Mouse (Mus musculus): ENCODE data around the gene Rab25.
A peak's percentile ranks its signal among the peaks of the same experiment; 100 is the strongest.

Rab25 gene

GRCm38 (mm10) chr3:88566536-88567061 is 18.5 kb upstream of the Rab25 start:
- no peak for DNase-seq

GRCm38 (mm10) chr3:88566116-88566515 is 18.0 kb upstream of the Rab25 start:
- no peak for DNase-seq

- no peak for DNase-seq
Observed at GRCm38 (mm10) chr3:88563966-88564365, 15.9 kb upstream of the Rab25 start.

- no peak for DNase-seq
Observed at GRCm38 (mm10) chr3:88563442-88563841, 15.3 kb upstream of the Rab25 start.

GRCm38 (mm10) chr3:88561989-88562388 is 13.9 kb upstream of the Rab25 start:
- no peak for DNase-seq

DNA sequence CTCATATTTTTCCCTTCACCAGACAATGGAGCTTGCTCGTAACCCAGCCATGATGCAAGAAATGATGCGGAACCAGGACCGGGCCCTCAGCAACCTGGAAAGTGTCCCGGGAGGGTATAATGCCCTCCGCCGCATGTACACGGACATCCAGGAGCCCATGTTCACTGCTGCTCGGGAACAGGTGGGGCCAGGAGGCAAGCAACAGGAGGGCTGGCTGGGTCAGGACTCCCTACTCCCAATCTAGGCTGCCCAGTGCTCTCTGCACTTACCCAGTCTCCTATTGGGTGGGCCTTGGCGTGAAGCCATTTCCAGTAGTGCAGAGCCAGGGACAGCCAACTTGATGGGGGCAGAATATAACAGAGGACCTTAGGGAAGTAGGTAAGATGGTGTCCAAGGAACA is 11.5 kb upstream of the Rab25 start:
- DNase-seq = no peak

GRCm38 (mm10) chr3:88556616-88557015 is 8.5 kb upstream of the Rab25 start:
- DNase-seq = no peak

GRCm38 (mm10) chr3:88555731-88556130 is 7.6 kb upstream of the Rab25 start:
- no peak for DNase-seq

- DNase-seq = no peak
Observed at GRCm38 (mm10) chr3:88555069-88555605, 7.0 kb upstream of the Rab25 start.

DNA sequence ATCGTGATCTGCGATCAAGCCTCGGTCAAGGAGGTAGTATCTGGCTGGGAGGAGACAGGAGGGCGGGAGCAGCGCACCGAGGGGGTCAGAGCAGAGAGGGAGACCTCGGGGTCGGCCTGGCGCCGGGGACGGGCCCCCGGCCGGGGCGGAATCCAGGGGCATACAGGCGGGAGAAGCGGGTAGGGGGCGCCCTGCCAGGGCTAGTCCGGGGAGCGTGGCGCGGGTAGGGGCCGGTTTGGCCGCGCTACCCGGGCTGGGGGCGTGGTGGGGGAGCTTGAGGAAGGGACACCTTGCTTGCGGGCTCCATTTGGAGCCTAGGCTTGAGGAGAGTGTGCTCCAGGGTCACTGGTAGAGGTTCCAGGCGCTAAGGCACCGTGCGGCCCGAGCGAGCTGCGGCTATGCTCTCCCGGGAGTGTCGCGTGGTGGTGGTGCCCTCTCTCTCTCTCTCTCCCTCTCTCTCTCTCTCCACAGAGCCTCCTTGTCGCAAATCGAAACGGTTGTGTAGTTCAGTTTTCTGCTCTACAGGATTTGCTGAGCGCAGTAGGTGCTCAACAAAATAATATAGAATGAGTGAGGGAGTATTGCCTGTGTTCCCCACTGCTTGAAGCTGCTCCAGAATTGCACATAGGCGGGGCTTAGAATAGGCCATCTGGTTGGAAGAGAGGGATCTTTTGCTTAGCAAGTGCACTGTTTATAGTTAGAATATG is 5.9 kb upstream of the Rab25 start:
- DNase-seq = peak; percentile 65

DNA sequence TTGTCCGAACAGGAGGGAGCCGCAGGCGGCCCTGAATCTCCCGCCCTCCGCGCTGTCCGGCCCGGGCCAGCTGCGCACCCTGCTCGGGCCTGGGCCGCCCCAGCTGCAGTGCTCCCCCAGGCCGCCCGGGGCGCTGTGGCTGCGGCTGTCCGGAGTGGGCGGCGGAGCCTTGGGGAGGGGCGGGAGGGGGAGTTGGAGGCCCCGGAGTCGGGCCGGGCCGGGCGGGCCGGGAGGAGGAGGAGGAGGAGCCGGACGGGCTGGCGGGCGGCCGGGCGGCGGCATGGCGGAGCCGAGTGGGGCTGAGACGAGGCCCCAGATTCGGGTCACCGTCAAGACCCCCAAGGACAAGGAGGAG is 5.4 kb upstream of the Rab25 start, which contains the start of gene Ubqln4:
TSS of gene Ubqln4 (plus strand) at position 234 of the 355 bp plus-strand sequence.
- DNase-seq = peak; percentile 90

GRCm38 (mm10) chr3:88552676-88553524 is 4.8 kb upstream of the Rab25 start, which contains the start of gene Lamtor2:
Lamtor2 (minus strand) TSS chr3:88553074.
- peak; percentile 98 for DNase-seq

- no peak for DNase-seq
Observed at GRCm38 (mm10) chr3:88552082-88552645, 4.1 kb upstream of the Rab25 start.

DNA sequence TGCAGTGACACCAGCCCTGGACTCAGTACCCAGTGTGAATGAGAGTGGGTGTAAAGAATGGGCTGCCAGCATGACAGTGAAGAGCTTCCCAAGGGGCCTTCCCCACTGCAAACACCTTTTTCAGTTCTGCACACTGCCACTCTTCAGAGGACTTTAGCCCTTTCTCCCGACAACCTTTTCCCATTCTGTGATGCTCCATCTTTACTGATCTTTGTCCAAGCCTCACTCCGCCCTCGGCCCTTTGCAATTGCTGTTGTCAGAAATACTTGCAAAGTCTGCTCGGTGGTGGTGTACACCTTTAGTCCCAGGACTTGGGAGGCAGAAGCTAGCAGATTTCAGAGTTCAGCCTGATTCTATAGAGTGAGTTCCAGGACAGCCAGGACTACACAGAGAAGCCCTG is 3.5 kb upstream of the Rab25 start:
- DNase-seq = no peak

- no peak for DNase-seq
Observed at GRCm38 (mm10) chr3:88546674-88547418, 1.3 kb downstream of the Rab25 start.

DNA sequence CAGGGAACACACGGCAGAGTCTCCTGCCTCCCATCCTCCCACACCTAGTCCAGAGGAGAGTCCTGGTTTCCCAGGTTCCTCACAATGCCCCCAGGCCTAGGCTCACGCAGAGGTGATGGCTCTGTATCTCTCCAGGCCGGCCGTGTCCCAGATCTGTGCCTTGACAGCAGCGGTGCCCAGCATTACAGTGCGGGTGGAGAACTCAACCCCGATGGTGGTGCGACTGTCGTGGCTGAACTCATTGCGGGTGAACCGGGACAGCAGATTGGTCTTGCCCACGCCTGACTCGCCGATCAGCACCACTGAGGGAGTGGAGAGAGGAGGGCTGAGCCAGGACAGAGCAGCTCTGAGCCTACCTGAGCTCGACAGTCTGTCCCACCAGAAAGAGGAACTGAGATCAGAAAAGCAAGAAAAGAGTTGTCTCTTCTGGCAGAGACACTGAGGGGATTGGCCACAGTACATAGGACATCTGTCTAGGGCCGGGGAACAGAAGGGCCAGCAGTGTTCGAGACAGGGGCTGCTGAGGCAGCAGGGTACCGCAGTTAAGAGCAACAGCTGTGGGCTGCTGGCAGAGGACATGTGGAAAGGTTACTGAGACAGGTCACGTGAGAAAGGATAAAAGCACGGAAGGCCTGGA is 3.0 kb downstream of the Rab25 start:
- no peak for DNase-seq

DNA sequence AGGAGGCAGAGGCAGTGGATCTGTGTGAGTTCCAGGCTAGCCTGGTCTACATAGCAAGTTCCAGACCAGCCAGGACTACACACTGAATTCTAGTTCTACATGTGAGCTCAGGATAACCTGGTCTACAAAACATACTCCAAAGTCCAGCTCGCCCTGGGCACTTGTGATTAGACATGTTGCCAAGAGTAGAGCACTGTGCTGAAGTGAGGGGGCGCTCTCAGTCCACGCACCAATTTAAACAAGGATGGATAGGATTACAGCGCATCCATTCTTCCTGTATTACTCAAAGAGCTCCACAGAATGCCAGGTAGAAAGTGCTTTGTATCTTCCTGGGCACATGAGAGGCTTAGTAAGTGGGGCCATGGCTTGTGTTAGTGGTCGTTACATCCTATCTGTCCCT is 3.6 kb downstream of the Rab25 start:
- DNase-seq = no peak

DNA sequence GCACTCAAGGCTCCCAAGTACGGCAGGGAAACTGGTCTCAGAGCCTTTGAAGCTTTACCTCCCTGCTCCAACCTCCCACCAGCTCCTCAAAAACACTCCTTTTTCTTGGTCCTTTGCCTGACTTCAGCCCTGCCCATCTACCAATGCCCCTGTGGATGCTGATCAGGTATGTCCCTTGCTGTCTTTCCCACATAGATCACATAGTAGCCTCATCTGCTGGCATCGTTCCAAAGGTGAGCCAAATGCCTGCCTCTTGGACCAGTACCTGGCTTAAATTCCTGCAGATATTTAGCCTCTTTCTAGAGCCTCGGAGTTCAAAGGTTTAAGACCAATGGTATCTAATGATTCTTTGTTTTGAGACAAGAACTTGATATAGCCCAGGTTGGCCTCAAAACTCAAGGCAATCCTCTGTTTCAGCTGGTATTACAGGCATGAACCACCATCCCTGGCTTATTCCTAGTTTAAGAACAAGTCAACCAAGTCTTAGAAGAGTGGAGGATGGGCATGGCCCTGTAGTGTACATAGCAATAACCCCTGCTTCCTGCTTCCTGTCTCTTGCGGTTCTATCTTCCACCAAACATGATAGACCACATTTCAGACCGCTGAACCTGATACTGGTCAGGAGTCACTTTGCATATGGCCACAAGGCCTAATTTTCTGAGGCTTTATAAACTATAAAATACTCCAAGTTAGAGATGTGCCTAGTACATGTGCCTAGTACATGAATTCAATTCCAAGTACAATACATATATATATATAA is 4.3 kb downstream of the Rab25 start:
- DNase-seq = no peak

DNA sequence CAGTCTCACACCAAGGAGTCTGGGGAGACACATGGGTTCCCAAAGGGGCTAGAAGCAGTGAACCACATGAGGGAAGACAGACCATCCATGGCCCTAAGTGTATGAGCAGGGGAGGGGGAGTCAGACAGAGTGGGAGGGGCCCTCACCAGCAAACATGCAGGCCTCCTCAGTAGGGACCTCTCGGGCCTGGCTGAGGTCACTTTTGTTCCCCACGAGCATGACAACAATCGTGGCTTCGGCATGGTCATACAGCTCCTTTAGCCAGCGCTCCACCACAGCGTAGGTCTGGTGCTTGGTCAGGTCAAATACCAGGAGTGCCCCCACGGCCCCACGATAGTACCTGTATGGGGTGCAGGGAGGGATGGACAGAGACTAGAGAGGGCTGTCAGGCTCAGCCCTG is 4.9 kb downstream of the Rab25 start:
- no peak for DNase-seq

GRCm38 (mm10) chr3:88542486-88542885 is 5.6 kb downstream of the Rab25 start:
- DNase-seq = no peak
